Mouse (Mus musculus) testis, adult 2 months (tissue): ENCODE data around the gene Naga.

ENCODE experiments used
- CTCF ChIP-seq: fragments of 200-500 bp; IDR thresholded peaks from 2 replicates; pipeline ENCODE4 v1.5.1; 2012; ENCODE audit warnings: low read depth, mild to moderate bottlenecking, inconsistent platforms, low read length, moderate library complexity; ENCODE audit not compliant: control insufficient read depth, insufficient read depth, insufficient replicate concordance
- POLR2A ChIP-seq: fragments of 200-500 bp; IDR thresholded peaks from 2 replicates; pipeline ENCODE4 v1.6.1; 2012; ENCODE audit warnings: low read depth, mild to moderate bottlenecking, inconsistent platforms, low read length, moderate library complexity; ENCODE audit not compliant: control insufficient read depth

DNA sequence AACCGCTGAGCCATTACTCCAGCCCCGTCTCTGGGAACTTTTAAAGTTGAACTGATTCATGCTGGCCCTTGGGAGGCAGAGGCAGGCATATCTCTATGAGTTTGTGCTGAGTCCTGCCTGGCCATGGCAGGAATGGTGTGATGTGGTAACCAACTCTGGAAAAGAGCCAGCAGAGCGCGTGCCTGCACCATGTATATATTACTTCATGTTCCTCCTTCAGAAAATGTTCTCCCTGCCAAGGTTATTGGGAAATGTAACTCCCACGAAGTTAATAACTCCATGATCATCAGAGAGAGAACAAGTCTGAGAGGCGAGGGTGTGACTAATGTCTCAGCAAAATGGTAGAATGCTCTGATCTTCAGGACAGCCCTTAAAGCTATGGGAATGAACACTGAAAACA lies 20.9 kb downstream of the Naga start:
- TF ChIP-seq POLR2A (no peak), CTCF (no peak)
